Mouse (Mus musculus): ENCODE data around the gene Med4. TPM values are rescaled to one million over a fixed set of nuclear protein-coding genes. Genes with fewer than 3 reads are reported as not detected.

The Med4 gene
- polyA plus RNA-seq, 1 experiment, result 16.3 TPM

DNA sequence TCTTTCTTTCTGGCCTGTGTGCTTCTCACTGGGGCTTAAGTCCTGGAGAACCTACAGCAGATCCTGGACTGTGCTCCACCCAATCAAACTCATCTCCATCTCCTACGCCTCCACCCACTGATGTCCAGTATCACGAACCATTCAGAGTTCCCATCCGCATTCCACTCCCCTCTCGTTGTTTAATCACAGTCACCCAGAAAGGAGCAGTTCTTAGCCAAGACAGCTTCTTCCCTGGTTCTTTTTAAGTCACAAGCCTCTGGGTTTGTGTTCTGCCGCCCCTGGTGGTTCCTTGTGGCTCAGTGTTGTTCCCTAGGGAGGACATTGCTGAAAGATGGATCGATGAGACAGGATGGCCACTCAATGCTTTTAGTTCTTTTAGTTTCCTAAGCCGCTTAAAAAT, 14.1 kb upstream of the Med4 start:
- peaks cover 5% of the 10 kb centered on the region for H3K9me3 ChIP-seq
- peaks cover 3% of the 10 kb centered on the region for H3K36me3 ChIP-seq (replicated peaks; ENCODE audit: low read length)
- peaks cover 16% of the 10 kb centered on the region for H3K4me1 ChIP-seq
- peaks cover 9% of the 10 kb centered on the region for H3K27me3 ChIP-seq (replicated peaks)
- no peak overlapping the region for H3K4me3 ChIP-seq (replicated peaks)
- no peak for TF ChIP-seq GATA1 (IDR thresholded peaks at IDR 0.05; ENCODE audit: borderline replicate concordance, low read length)
- TF ChIP-seq FLI1 (IDR thresholded peaks at IDR 0.05; ENCODE audit: low read length), result no peak

DNA sequence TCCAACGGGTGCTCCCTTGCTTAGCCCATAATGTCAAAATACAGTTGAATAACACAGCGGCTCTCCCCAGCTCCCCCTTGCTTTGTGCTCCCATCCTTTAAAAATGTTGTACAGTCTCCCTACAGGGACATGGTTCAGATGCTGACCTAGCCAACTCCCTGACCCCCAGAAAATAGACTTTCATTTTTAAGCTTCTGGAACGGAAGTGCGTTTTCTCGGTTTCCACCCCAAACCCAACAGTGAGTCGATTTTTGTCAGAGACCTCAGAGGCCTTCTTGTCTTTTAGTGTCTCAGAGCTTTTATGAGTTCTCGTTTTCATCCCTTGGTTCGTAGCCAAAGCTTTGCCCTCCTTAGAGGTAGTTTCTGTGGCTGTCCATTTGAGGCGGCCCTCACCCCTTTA, 8.5 kb upstream of the Med4 start:
- Histone ChIP-seq H3K4me1 (peaks cover 33% of the 10 kb centered on the region), H3K36me3 (replicated peaks; ENCODE audit: low read length) (no peaks in the 10 kb centered on the region), H3K9me3 (no peaks in the 10 kb centered on the region), H3K27me3 (replicated peaks) (peaks cover 9% of the 10 kb centered on the region), H3K4me3 (replicated peaks) (no peak overlapping the region)
- TF ChIP-seq GATA1 (IDR thresholded peaks at IDR 0.05; ENCODE audit: borderline replicate concordance, low read length), result no peak
- no peak for TF ChIP-seq FLI1 (IDR thresholded peaks at IDR 0.05; ENCODE audit: low read length)

GRCm38 (mm10) chr14:73501721-73502120, 8.1 kb upstream of the Med4 start:
- TF ChIP-seq GATA1 (IDR thresholded peaks at IDR 0.05; ENCODE audit: borderline replicate concordance, low read length), result no peak
- TF ChIP-seq FLI1 (IDR thresholded peaks at IDR 0.05; ENCODE audit: low read length), result no peak
- no peaks in the 10 kb centered on the region for H3K9me3 ChIP-seq
- peaks cover 9% of the 10 kb centered on the region for H3K27me3 ChIP-seq (replicated peaks)
- no peak overlapping the region for H3K4me3 ChIP-seq (replicated peaks)
- H3K36me3 ChIP-seq (replicated peaks; ENCODE audit: low read length), result no peaks in the 10 kb centered on the region
- H3K4me1 ChIP-seq, result peaks cover 36% of the 10 kb centered on the region

DNA sequence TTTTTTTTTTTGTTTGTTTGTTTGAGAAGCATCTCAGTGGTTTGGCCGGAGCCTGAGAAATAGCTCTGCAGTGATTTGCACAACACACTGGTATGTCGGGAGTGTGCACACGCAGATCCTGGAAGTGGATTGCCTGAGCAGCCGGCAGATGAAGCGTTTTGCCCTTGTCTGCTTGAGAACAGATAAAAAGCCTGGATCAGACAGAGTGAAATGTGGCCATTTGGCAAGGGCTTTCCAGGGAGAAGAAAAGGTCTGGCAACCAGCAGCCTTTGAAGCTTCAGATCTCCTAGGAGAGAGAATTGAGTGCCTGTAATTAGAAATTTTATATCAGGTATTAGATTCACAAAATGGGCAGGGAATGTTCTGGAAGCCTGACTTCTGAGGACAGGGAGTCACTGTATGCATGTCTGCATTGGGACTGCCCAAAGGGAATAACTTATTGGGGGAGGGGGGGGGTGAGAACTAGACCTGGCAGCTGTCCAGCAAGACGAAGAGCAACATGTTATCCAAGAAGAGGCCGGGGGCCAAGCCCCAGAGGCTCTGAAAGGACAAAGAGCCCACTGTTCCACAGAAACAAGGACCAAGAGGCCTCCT, 7.1 kb upstream of the Med4 start:
- H3K36me3 ChIP-seq (replicated peaks; ENCODE audit: low read length), result no peaks in the 10 kb centered on the region
- peaks cover 9% of the 10 kb centered on the region for H3K27me3 ChIP-seq (replicated peaks)
- H3K9me3 ChIP-seq, result no peaks in the 10 kb centered on the region
- no peak for TF ChIP-seq FLI1 (IDR thresholded peaks at IDR 0.05; ENCODE audit: low read length)
- no peak for TF ChIP-seq GATA1 (IDR thresholded peaks at IDR 0.05; ENCODE audit: borderline replicate concordance, low read length)
- H3K4me3 ChIP-seq (replicated peaks), result no peak overlapping the region
- peaks cover 45% of the 10 kb centered on the region for H3K4me1 ChIP-seq

GRCm38 (mm10) chr14:73503237-73503933, 6.4 kb upstream of the Med4 start:
- peaks cover 51% of the 10 kb centered on the region for H3K4me1 ChIP-seq
- no peaks in the 10 kb centered on the region for H3K36me3 ChIP-seq (replicated peaks; ENCODE audit: low read length)
- peaks cover 5% of the 10 kb centered on the region for H3K27me3 ChIP-seq (replicated peaks)
- no peaks in the 10 kb centered on the region for H3K9me3 ChIP-seq
- no peak overlapping the region for H3K4me3 ChIP-seq (replicated peaks)
- TF ChIP-seq FLI1 (IDR thresholded peaks at IDR 0.05; ENCODE audit: low read length), result no peak
- no peak for TF ChIP-seq GATA1 (IDR thresholded peaks at IDR 0.05; ENCODE audit: borderline replicate concordance, low read length)

- H3K27me3 ChIP-seq (replicated peaks), result no peaks in the 10 kb centered on the region
- no peaks in the 10 kb centered on the region for H3K36me3 ChIP-seq (replicated peaks; ENCODE audit: low read length)
Observed at GRCm38 (mm10) chr14:73506283-73506682, 3.5 kb upstream of the Med4 start.

GRCm38 (mm10) chr14:73507200-73507599, 2.6 kb upstream of the Med4 start:
- Histone ChIP-seq H3K4me3 (replicated peaks) (no peak overlapping the region), H3K27me3 (replicated peaks) (no peaks in the 10 kb centered on the region), H3K9me3 (no peaks in the 10 kb centered on the region), H3K4me1 (peaks cover 80% of the 10 kb centered on the region), H3K36me3 (replicated peaks; ENCODE audit: low read length) (peaks cover 9% of the 10 kb centered on the region)
- no peak for TF ChIP-seq FLI1 (IDR thresholded peaks at IDR 0.05; ENCODE audit: low read length)
- no peak for TF ChIP-seq GATA1 (IDR thresholded peaks at IDR 0.05; ENCODE audit: borderline replicate concordance, low read length)

More at GRCm38 (mm10) chr14:73506283-73506682, 3.5 kb upstream of the Med4 start:
- peaks cover 71% of the 10 kb centered on the region for H3K4me1 ChIP-seq
- no peak for TF ChIP-seq FLI1 (IDR thresholded peaks at IDR 0.05; ENCODE audit: low read length)
- no peak for TF ChIP-seq GATA1 (IDR thresholded peaks at IDR 0.05; ENCODE audit: borderline replicate concordance, low read length)
- H3K4me3 ChIP-seq (replicated peaks), result peak overlapping the region; percentile 10
- H3K9me3 ChIP-seq, result no peaks in the 10 kb centered on the region

GRCm38 (mm10) chr14:73507702-73508376, 2.0 kb upstream of the Med4 start:
- H3K4me1 ChIP-seq, result peaks cover 83% of the 10 kb centered on the region
- H3K27me3 ChIP-seq (replicated peaks), result no peaks in the 10 kb centered on the region
- no peaks in the 10 kb centered on the region for H3K9me3 ChIP-seq
- peak overlapping the region; percentile 71 for H3K4me3 ChIP-seq (replicated peaks)
- TF ChIP-seq FLI1 (IDR thresholded peaks at IDR 0.05; ENCODE audit: low read length), result no peak
- TF ChIP-seq GATA1 (IDR thresholded peaks at IDR 0.05; ENCODE audit: borderline replicate concordance, low read length), result no peak
- H3K36me3 ChIP-seq (replicated peaks; ENCODE audit: low read length), result peaks cover 14% of the 10 kb centered on the region

- Histone ChIP-seq H3K36me3 (replicated peaks; ENCODE audit: low read length) (peaks cover 23% of the 10 kb centered on the region), H3K27me3 (replicated peaks) (no peaks in the 10 kb centered on the region), H3K4me3 (replicated peaks) (no peak overlapping the region), H3K9me3 (no peaks in the 10 kb centered on the region), H3K4me1 (peaks cover 76% of the 10 kb centered on the region)
- no peak for TF ChIP-seq GATA1 (IDR thresholded peaks at IDR 0.05; ENCODE audit: borderline replicate concordance, low read length)
- TF ChIP-seq FLI1 (IDR thresholded peaks at IDR 0.05; ENCODE audit: low read length), result no peak
Observed at GRCm38 (mm10) chr14:73508630-73509395, 1.0 kb upstream of the Med4 start.

Measured in megakaryocyte, embryonic 14.5 days (primary cell).